Mouse (Mus musculus): ENCODE data around the gene Rab11fip4. TPM values are rescaled to one million over a fixed set of nuclear protein-coding genes. Genes with fewer than 3 reads are reported as not detected.
A peak's percentile ranks its signal among the peaks of the same experiment; 100 is the strongest.

The Rab11fip4 gene
- polyA plus RNA-seq, 1 experiment from 2014 or later = 0.73 TPM

GRCm38 (mm10) chr11:79661877-79662545, 71.0 kb downstream of the Rab11fip4 start:
- WGBS (ENCODE audit: insufficient replicate concordance) = 68% methylated on average over 6 of the region's 6 CpGs
- no peaks in the 10 kb centered on the region for H3K9me3 ChIP-seq (replicated peaks; ENCODE audit: control insufficient read depth, low read length)
- H3K9ac ChIP-seq (ENCODE audit: low read depth, low read length) = no peak overlapping the region
- H3K4me2 ChIP-seq = peak overlapping the region; percentile 98; the same call in 1 of the 2 replicates
- no peaks in the 10 kb centered on the region for H3K36me3 ChIP-seq (ENCODE audit: control insufficient read depth, insufficient read depth, low read length)
- peaks cover 29% of the 10 kb centered on the region for H3K27me3 ChIP-seq (ENCODE audit: control insufficient read depth, insufficient read depth, low read length)
- no peak for ATAC-seq (replicated peaks; ENCODE audit: insufficient number of reproducible peaks, low FRiP score, low TSS enrichment)
- H3K4me1 ChIP-seq (ENCODE audit: control insufficient read depth, insufficient read depth, low read length) = peaks cover 9% of the 10 kb centered on the region
- H3K27ac ChIP-seq (ENCODE audit: low read depth, low read length) = no peak overlapping the region
- H3K4me3 ChIP-seq (ENCODE audit: low read depth, low read length) = no peak overlapping the region

DNA sequence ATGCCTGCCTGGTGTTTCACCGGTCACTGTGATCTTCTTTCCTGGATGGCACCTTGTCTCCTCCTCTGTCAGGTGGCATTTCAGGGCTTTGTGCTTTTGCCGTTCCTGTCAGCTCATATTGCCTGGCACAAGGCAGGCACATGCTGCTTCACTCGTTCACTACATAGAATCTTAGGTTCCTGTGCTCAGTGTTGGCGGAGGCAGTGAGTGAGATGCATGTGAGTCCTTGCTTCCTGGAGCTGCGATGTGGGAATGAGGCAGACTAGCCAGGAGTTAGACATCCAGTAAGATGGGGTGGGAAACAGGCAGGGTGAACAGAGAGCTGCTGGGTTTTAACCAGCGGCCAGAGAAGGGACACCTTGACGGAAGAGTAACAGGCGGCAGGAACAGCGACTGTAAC, 72.1 kb downstream of the Rab11fip4 start:
- no peak overlapping the region for H3K4me3 ChIP-seq (ENCODE audit: low read depth, low read length)
- no peak for ATAC-seq (replicated peaks; ENCODE audit: insufficient number of reproducible peaks, low FRiP score, low TSS enrichment)
- H3K9ac ChIP-seq (ENCODE audit: low read depth, low read length) = no peak overlapping the region
- 81% methylated on average over 9 of the region's 9 CpGs for WGBS (ENCODE audit: insufficient replicate concordance)
- no peaks in the 10 kb centered on the region for H3K9me3 ChIP-seq (replicated peaks; ENCODE audit: control insufficient read depth, low read length)
- no peaks in the 10 kb centered on the region for H3K36me3 ChIP-seq (ENCODE audit: control insufficient read depth, insufficient read depth, low read length)
- no peak overlapping the region for H3K27ac ChIP-seq (ENCODE audit: low read depth, low read length)
- peaks cover 9% of the 10 kb centered on the region for H3K4me1 ChIP-seq (ENCODE audit: control insufficient read depth, insufficient read depth, low read length)
- H3K27me3 ChIP-seq (ENCODE audit: control insufficient read depth, insufficient read depth, low read length) = peaks cover 29% of the 10 kb centered on the region
- H3K4me2 ChIP-seq = no peak overlapping the region

GRCm38 (mm10) chr11:79663570-79663969, 72.6 kb downstream of the Rab11fip4 start:
- Histone ChIP-seq H3K27me3 (ENCODE audit: control insufficient read depth, insufficient read depth, low read length) (peaks cover 29% of the 10 kb centered on the region), H3K27ac (ENCODE audit: low read depth, low read length) (no peak overlapping the region), H3K4me2 (no peak overlapping the region), H3K9me3 (replicated peaks; ENCODE audit: control insufficient read depth, low read length) (no peaks in the 10 kb centered on the region), H3K4me1 (ENCODE audit: control insufficient read depth, insufficient read depth, low read length) (peaks cover 9% of the 10 kb centered on the region), H3K4me3 (ENCODE audit: low read depth, low read length) (no peak overlapping the region), H3K9ac (ENCODE audit: low read depth, low read length) (no peak overlapping the region), H3K36me3 (ENCODE audit: control insufficient read depth, insufficient read depth, low read length) (no peaks in the 10 kb centered on the region)
- no peak for ATAC-seq (replicated peaks; ENCODE audit: insufficient number of reproducible peaks, low FRiP score, low TSS enrichment)
- 55% methylated on average over 7 of the region's 7 CpGs for WGBS (ENCODE audit: insufficient replicate concordance)

DNA sequence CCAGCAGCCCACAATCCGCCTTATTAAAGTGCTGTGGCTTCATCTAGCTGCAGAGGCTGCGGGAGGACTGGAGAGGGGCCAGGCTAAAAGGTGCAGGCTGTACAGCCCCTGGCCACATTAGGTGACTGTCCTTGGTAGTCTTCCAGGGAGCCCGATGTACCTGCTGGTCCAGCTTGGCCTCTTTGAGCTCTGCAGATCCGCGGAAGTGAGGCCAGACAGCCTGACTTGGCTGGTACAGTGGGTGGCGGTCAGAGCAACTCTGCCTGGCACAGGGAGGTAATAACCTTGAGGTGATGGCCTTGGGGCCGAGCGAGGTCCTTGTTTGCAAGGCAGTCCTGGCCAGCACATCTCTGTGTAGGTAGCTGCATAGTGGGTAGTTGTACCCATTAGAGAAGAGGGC, 75.5 kb downstream of the Rab11fip4 start:
- Histone ChIP-seq H3K4me3 (ENCODE audit: low read depth, low read length) (no peak overlapping the region), H3K27ac (ENCODE audit: low read depth, low read length) (no peak overlapping the region), H3K9ac (ENCODE audit: low read depth, low read length) (no peak overlapping the region), H3K4me2 (no peak overlapping the region), H3K36me3 (ENCODE audit: control insufficient read depth, insufficient read depth, low read length) (no peaks in the 10 kb centered on the region), H3K27me3 (ENCODE audit: control insufficient read depth, insufficient read depth, low read length) (peaks cover 14% of the 10 kb centered on the region), H3K4me1 (ENCODE audit: control insufficient read depth, insufficient read depth, low read length) (0 out of 2 replicates have a peak, but pooled peaks cover 3% of the 10 kb centered on the region), H3K9me3 (replicated peaks; ENCODE audit: control insufficient read depth, low read length) (no peaks in the 10 kb centered on the region)
- 70% methylated on average over 8 of the region's 8 CpGs for WGBS (ENCODE audit: insufficient replicate concordance)
- no peak for ATAC-seq (replicated peaks; ENCODE audit: insufficient number of reproducible peaks, low FRiP score, low TSS enrichment)

DNA sequence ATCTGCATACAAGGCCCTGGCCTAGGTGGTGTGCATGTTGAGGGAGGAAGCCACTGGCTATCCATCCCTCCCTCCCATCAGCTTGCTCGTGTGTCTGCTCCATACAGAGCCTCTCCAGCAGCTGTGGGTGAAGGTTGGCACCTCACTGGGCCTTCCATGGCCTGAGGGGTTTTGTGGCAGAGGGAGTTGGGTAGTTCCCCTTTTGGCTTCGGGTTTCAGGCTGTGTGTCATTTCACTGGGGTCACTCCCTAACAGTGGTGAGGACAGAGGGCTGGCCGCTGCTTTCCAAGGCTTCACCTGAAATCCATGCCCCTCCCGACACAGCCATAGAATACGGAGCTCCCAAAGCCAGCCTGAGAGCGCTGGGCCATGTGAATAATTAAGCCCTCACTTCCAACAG, 78.2 kb downstream of the Rab11fip4 start:
- Histone ChIP-seq H3K36me3 (ENCODE audit: control insufficient read depth, insufficient read depth, low read length) (no peaks in the 10 kb centered on the region), H3K27ac (ENCODE audit: low read depth, low read length) (no peak overlapping the region), H3K9me3 (replicated peaks; ENCODE audit: control insufficient read depth, low read length) (no peaks in the 10 kb centered on the region), H3K9ac (ENCODE audit: low read depth, low read length) (no peak overlapping the region), H3K27me3 (ENCODE audit: control insufficient read depth, insufficient read depth, low read length) (peaks cover 6% of the 10 kb centered on the region; the same call in 1 of the 2 replicates), H3K4me1 (ENCODE audit: control insufficient read depth, insufficient read depth, low read length) (peaks cover 3% of the 10 kb centered on the region; the same call in 1 of the 2 replicates), H3K4me2 (no peak overlapping the region), H3K4me3 (ENCODE audit: low read depth, low read length) (no peak overlapping the region)
- WGBS (ENCODE audit: insufficient replicate concordance) = 69% methylated on average over 6 of the region's 6 CpGs
- ATAC-seq (replicated peaks; ENCODE audit: insufficient number of reproducible peaks, low FRiP score, low TSS enrichment) = no peak

DNA sequence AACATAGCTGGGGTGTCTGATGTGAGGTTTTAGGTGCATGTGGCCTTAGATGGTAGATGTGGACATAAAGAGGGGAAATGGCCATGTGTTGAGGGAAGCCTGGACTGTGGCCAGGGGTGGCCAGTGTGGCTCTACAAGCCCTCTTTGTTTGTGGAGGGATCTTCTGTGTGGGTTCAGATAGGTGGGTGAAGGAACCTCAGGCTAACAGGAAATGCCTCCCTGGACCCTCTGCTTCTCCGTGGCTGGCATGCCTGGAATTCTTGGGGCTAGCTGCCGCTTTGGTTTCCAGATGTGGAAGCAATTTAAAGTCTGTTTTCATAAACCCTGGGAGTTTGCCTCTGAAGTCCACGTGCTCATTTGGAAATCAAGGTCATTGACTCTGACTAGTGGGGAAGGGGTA, 78.9 kb downstream of the Rab11fip4 start:
- peaks cover 3% of the 10 kb centered on the region; the same call in 1 of the 2 replicates for H3K4me1 ChIP-seq (ENCODE audit: control insufficient read depth, insufficient read depth, low read length)
- ATAC-seq (replicated peaks; ENCODE audit: insufficient number of reproducible peaks, low FRiP score, low TSS enrichment) = no peak
- no peaks in the 10 kb centered on the region for H3K9me3 ChIP-seq (replicated peaks; ENCODE audit: control insufficient read depth, low read length)
- 12% methylated on average over 3 of the region's 3 CpGs for WGBS (ENCODE audit: insufficient replicate concordance)
- 0 out of 2 replicates have a peak, but pooled peaks cover 2% of the 10 kb centered on the region for H3K27me3 ChIP-seq (ENCODE audit: control insufficient read depth, insufficient read depth, low read length)
- H3K27ac ChIP-seq (ENCODE audit: low read depth, low read length) = peak overlapping the region; percentile 3; the same call in 1 of the 2 replicates
- H3K4me3 ChIP-seq (ENCODE audit: low read depth, low read length) = no peak overlapping the region
- no peaks in the 10 kb centered on the region for H3K36me3 ChIP-seq (ENCODE audit: control insufficient read depth, insufficient read depth, low read length)
- H3K4me2 ChIP-seq = no peak overlapping the region
- H3K9ac ChIP-seq (ENCODE audit: low read depth, low read length) = no peak overlapping the region

- no peak overlapping the region for H3K4me3 ChIP-seq (ENCODE audit: low read depth, low read length)
- ATAC-seq (replicated peaks; ENCODE audit: insufficient number of reproducible peaks, low FRiP score, low TSS enrichment) = no peak
- no peak overlapping the region for H3K27ac ChIP-seq (ENCODE audit: low read depth, low read length)
- H3K9me3 ChIP-seq (replicated peaks; ENCODE audit: control insufficient read depth, low read length) = no peaks in the 10 kb centered on the region
- no peaks in the 10 kb centered on the region for H3K27me3 ChIP-seq (ENCODE audit: control insufficient read depth, insufficient read depth, low read length)
- WGBS (ENCODE audit: insufficient replicate concordance) = 64% methylated on average over 7 of the region's 7 CpGs
- H3K4me2 ChIP-seq = no peak overlapping the region
- no peak overlapping the region for H3K9ac ChIP-seq (ENCODE audit: low read depth, low read length)
- peaks cover 3% of the 10 kb centered on the region; the same call in 1 of the 2 replicates for H3K4me1 ChIP-seq (ENCODE audit: control insufficient read depth, insufficient read depth, low read length)
- no peaks in the 10 kb centered on the region for H3K36me3 ChIP-seq (ENCODE audit: control insufficient read depth, insufficient read depth, low read length)
Measured at GRCm38 (mm10) chr11:79670411-79670945, 79.5 kb downstream of the Rab11fip4 start.

DNA sequence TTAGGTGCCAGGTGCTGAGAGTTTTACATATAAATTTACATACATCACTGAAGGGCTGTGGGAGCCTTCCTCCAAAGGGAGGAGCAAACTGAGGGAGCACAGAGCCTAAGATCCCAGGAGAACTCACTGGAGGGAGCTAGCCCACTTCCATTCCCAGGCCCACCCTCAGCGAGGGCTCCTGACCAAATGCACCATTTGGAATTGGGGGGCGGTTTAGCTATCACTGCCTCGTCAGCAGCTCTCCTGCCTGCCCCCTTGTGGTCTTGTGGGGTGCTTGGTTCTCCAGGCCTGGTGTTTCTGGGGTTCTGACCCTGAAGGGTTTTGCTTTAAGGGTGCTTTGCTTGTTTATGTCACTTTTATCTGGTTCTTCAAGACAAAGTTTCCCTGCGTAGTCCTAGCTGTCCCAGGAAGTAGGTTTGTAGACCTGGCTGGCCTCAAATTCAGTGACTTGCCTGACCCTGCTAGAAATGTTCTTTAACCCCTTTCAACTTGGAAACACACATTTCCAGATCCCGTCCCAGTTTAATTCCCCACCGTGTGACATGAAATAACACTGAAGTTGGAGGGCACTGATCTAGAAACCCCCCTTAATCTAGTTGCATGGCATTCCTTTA, 80.8 kb downstream of the Rab11fip4 start:
- 46% methylated on average over 6 of the region's 6 CpGs for WGBS (ENCODE audit: insufficient replicate concordance)
- Histone ChIP-seq H3K9ac (ENCODE audit: low read depth, low read length) (no peak overlapping the region), H3K27me3 (ENCODE audit: control insufficient read depth, insufficient read depth, low read length) (no peaks in the 10 kb centered on the region), H3K4me2 (no peak overlapping the region), H3K4me1 (ENCODE audit: control insufficient read depth, insufficient read depth, low read length) (peaks cover 3% of the 10 kb centered on the region; the same call in 1 of the 2 replicates), H3K27ac (ENCODE audit: low read depth, low read length) (no peak overlapping the region), H3K9me3 (replicated peaks; ENCODE audit: control insufficient read depth, low read length) (no peaks in the 10 kb centered on the region), H3K4me3 (ENCODE audit: low read depth, low read length) (no peak overlapping the region), H3K36me3 (ENCODE audit: control insufficient read depth, insufficient read depth, low read length) (no peaks in the 10 kb centered on the region)
- ATAC-seq (replicated peaks; ENCODE audit: insufficient number of reproducible peaks, low FRiP score, low TSS enrichment) = no peak
